Mouse (Mus musculus) frontal cortex, postnatal 10 days (tissue): ENCODE data around the gene Erv3.
"Not testable (repeated sequence)": the region's sequence is repeated elsewhere in the genome, so short reads cannot be mapped to it uniquely, and the experiment has no call there.

Experiments
- DNase-seq, 2 experiments: peaks; one replicate each; pipeline ENCODE4 v3.0.0; 2022; ENCODE audit warnings: low spot score in 2 of 2, mixed read lengths in 1 of 2

Gene Erv3

DNA sequence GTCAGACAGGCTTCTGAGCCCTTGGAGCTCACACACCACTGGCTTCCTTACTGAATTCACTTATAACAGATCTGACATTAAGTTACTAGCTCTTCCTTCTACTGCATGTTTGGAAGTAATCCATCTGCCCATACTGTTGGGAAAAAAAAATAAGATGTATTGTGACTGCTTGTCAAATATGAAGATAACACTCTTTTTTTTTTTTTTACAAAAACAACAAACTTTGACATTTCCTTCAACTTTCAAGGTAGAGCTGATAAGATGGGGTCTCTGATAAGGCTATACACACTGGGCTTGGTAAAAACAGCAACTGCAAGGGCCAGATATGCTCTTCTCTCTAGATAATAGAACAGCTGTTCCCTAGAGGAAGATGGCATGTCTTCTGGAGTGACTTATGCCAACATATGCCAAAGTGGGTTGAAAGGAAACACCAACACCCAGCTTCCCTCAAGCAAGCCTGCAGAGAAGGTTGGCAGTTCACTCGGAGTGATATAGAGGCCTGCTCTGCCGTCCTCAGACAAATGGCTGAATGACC lies 4.8 kb upstream of the Erv3 start:
- no peak for DNase-seq

DNA sequence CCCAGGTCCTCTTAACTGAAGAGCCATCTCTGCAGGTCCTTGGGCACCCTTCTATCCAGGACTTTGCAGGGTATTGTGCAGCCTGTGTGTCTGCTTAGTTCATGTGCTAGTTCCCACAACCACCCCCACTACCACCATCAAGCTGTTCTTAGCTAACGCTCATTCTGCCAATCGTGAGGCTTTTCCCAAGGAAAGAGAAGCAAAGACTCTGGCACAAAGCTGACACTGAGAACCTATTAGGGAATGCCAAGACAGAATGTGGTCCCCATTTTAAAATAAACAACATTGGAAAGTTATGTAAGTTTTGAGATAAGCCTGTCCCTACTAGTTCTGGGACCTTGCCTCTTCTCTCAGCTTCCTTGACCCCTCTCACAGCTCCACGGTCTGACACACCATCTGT lies 3.9 kb upstream of the Erv3 start:
- no peak for DNase-seq

DNA sequence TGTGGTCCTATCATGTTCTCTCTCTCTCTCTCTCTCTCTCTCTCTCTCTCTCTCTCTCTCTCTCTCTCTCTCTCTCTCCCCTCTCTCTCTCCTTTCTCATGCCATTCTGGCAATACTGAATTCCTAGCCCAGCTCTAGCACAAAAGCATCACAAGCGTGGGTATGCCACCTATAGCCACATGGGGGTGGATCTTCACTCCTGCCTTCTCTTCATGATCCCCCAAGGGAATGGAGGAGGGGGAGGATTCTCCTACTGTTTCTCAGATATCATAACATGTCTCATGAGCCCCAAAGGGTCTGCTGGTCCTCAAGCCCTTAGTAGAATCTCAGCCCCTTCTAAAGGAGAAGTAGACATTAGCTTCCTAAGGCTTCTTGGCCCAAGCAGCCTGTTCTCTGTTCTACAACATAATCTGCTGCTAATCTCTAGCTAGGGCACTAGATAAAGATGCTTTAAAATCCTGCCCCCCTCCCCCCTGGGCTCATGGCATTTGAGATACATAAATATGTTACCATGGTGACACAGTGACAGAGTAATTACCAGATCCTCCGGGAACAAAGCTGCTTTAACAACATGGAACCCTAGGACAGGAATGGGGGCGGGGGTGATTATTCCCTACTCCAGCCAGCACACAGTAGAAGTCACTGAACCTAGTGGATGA lies 3.2 kb upstream of the Erv3 start:
- peak in 1 of 2 experiments; percentile 44 for DNase-seq

DNA sequence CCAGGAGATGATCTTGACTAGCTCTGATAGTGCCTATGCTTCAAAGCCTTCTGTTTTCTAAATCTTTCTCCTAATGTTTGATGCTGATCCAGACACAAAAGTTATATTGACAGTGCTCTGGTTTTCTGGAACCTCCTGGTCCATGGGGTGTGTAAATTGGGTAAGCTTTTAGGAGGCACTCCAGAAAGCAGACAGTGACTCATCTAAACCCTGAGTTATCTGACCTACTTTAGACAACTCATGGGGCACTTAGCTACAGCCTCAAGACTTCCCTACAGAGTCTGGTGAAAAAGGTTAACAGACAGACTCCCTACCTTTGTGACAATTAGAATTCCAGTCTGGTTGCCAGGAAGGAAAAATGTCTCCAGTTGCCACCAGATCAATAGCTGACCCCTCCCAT lies 1.7 kb downstream of the Erv3 start:
- DNase-seq = no peak

DNA sequence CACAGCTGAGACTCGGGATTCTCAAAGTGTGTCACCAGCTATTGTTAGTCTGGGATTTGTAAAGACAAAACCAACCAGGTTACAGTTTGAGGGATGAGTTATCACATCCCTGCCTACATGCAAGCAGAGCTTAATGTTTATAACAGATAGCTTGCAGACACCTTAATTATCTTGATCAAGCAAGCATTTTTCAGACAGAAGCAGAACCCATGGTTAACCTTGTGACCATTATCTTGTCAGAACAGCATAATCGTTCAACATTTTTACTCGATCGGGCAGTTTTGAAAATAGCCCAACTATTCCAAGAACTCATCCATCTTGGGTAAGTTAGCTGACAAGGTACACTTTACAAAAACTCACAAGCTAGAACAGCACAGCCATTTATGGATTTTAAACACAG lies 5.8 kb downstream of the Erv3 start:
- DNase-seq = no peak

DNA sequence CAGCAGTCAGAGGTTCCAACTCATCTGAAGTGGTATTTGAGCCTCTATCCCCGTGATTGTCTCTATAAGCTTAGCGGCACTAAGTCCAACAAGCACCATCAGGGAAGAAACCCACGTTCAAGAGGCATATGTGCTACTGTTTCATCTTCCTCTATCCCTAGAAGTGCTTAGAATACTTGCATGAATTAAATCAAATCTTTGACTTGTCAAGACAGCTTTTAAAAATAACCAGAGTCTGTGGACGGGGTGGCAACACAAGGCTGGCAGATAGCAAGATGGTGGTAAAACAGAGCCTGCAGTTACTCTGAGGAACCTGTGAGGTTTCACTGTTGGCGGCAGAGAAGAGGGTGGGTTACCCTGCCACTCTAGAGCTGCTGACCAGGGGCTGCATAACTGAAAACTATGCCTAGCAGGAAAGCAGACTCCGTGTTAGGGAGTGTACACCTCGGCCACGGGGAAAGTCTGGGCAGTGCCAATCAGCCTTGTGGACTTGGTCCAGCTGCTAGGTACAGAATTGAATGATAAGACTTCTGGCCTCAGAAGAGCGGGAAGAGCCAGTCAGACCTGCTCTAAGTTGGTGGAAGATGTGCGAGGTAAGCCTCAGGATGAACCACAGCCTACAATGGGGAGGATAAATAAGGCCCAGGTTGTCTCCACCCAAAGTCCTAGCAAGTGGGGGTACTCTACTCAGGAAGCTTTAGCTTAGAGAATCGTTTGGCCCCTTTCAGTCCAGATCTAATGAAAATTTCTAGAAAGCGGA lies 8.0 kb downstream of the Erv3 start:
- no peak for DNase-seq

DNA sequence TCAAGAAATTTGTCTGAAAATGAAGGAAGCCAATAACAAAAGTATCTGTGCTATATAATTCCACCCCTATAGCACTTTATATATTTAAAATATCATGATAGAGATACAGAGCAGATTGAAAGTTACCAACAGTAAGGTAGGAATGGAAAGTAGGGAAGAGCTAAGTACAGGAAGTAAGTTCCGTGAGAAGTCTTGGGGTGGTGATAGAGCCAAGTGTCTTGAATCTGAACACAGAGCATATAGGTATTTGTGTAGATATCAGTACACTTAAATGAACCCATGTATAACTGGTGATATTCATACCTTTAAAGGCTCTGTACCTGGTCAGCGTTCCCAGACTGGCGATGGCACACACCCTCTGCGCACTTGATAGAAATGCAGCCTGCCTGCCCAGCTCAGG lies 9.5 kb downstream of the Erv3 start:
- no peak for DNase-seq

DNA sequence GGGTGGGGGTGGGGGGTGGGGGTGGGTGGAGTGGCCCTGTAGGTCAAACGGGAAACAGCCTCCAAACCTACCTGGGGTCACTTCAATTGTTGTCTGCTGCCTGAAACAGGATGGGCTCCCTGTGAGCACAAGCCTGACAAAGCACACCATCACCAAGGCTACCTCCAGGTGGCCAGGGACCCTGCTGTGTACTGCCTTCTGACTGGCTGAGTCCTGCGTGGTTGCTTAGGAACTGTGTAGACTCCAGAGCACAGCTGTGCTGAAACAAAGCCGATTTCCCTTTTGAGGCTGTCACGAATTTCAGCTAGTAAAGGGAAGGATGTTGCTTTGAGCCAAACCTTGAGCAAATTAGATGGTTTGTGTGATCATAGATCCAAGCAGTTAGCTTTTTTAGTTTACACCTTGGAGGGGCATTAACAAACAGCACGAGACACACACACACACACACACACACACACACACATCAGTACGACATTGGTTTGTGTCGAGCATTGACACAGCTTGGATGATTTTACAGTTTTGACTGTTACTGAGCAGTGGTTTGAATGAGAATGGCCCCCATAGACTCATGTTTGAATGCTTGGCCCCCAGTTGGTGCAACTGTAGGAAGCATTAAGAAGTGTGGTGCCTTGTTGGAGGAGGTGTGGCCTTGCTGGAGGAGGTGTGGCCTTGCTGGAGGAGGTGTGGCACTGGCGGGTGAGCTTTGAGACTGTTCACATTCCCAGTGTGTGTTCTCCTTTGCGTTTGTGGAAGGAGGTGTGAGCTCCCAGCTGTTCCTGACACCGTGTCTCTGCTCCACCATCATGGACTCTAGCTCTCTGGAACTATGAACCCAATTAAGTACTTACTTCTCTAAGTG lies 11.8 kb downstream of the Erv3 start:
- peak; percentile 72 to 83 for DNase-seq

DNA sequence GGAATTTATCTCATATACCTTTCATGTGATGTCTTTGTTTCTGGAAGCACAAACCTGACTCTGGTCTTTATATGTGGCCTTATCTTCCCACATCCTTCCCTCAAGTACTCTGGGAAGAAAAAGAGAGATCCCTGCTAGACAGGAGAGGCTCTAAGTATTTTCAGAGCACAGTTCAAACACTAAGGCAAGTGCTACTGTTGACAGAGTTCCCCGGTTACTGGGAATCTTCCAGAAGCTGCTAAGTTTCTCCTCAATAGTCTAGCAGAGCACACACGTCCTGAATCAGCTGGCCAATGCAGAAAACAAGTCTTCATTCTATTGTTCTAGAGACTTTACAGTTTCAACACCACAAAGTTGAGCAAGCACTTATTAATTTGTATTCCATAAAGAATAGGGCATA lies 12.7 kb downstream of the Erv3 start:
- no peak for DNase-seq

DNA sequence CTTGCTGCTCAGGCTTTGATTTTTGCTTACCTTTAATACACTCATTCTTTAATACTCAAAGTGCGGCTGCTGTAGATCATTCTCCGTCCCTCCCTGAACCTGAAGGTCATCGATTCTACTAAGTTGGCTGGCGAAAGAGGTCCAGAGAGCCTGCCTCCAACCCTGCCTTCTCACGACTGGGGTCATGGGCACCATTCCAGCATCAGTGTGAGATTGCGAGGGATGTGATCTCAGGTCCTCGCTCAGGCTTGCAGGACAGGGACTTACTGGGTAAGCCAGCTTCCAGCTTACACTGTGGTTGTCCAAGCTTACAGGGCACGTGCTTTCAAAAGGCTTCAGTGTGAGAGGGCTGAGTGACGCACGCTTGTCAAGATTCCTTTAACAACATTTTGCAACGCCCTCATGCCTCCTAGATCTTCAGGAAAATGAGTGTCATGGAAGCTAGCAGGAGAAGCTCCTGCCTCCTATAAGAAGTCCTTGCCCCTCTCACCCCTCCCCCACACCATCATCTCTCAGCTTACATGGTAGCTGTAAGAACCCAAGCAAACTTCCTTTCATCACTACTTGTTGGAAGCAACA lies 13.3 kb downstream of the Erv3 start:
- no peak for DNase-seq

DNA sequence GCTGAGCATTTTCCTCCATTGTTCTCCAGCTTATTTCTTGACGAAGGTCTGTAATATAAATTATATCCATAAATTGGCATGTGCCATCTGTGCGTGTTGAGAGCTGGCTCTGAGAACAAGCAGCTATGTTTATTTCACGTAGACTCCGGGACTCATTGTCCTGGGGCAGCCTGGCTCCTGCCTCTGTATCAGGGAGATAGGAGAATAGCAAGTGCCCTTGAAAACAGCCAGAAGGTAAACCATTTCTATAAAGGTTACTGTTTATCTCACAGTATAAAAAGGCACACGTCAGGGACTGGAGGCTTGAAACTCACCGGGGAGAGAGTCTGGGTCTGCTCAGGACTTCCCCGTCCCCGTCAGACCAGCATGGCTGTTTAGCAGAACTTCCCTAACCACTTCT lies 13.9 kb downstream of the Erv3 start:
- DNase-seq = no peak

DNA sequence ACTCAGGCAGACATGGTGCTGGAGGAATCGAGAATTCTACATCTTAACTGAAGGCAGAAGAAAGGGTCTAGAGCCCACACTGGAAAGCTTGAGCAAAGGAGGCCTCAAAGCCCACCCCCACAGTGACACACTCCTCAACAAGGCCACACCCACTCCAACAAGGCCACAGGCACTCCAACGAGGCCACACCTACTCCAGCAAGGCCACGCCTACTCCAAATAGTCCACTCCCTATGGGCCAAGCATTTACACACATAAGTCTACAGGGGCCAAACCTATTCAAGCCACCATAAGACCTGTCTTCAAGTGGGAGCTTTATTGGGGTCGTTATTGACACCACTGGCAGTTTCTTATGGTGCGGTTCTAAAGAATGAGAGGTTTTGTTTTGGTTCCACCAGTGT lies 17.0 kb downstream of the Erv3 start:
- DNase-seq = no peak

DNA sequence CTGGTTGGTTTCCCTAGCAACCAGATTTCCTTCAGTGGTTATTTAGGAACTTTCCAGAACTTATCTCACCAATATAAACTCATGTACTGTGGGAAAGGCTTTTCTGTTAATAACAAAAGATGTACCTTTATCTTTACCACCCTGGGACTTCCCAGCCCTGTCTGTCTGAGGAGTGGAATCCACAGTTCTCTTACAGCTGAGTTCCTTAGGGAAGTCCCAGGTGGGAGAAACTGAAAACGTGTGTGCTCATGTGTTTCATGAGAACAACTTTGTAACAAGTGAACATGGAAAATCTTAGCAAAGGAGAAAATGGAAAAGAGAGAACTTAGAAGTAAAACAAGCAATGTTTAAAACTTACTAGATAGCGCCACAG lies 18.2 kb downstream of the Erv3 start:
- no peak for DNase-seq

DNA sequence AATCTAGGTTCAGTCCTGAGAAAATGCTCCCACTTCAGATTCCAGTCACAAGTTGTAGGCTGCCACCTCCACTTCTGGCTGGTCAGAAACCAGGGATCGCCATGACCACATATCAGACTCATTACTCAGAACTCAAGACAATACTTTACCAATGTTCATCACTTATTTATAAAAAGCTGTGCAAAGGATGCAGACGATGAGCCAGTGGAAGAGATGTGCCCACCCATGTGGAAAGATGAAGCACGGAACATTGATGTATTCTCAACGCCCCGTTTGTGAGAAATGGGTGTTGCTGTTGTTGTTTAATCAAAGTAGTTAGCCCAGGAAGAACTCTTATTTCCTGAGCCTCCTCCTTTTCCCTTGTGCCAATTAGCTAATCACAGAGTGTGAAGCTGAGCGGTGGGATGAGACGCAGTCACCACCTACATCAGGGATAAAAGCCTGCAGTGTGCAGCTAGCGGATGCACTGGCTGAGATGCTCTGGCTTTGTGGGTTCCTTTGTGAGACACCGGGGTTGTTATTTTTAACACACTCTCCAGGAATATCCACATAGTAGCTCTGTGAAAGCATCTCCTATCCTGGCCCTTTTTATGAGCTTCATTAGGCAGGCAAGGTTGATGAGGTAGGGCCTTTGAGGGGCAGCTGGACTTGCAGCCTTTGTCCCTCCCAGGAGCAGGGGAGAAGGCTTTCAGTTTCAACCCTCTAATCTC lies 18.8 kb downstream of the Erv3 start:
- DNase-seq = no peak

DNA sequence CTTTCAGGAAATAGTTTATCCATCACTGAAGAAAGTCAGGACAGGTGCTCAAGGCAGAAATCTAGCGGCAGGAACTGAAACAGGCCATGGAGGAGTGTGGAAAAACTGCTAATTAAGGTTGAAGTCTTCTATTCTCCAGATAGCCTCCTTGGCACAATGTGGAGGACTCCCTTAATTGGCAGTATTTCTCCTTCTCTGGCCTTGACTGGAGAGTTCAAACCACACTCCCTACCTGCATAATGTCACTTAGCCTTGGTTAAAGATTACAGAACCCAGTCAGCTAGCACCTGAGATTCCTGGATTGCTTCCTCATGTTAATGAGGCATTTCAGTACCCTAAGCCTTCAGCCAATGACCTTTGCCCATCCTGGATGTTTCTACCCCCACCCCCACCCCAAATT lies 25.3 kb downstream of the Erv3 start:
- no peak for DNase-seq

DNA sequence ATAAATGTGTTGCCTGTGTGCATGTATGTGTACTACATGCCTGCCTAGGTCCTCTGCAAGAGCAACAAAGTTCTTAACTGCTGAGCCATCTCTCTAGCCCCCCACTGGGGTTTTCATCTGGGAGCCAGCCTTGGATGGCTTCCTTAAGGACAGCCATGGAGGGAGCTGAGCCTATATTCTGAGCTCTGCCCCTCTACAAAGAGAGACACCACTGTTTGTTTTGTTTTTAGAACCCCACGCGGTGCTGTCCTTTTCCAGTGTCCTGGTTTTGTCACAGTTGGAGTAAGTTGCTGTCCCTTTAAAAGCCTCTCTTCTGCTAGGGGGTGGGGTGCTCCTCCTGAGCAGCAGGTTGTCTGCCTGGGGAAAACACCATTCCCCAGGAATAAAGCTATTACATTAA lies 27.7 kb downstream of the Erv3 start:
- no peak for DNase-seq

DNA sequence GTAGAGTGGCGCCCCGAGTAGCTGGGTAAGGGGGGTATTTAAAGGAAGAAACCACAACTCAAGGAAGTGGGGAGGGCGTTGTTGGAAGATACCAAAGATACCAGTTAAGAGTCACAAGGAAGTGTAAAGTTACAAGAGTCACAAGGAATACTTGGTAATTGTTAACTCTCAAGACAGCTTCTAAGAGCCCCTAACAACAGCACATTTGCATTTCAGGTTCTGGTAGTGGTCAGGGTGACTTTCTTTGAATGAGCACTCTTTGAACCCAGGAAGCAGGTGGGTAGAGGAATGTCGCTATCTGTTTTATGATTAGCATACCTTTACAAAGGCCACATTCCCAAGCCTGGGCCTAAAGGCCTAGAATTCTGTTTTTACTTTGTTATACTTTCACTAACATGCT lies 28.6 kb downstream of the Erv3 start:
- not testable (repeated sequence) for DNase-seq

DNA sequence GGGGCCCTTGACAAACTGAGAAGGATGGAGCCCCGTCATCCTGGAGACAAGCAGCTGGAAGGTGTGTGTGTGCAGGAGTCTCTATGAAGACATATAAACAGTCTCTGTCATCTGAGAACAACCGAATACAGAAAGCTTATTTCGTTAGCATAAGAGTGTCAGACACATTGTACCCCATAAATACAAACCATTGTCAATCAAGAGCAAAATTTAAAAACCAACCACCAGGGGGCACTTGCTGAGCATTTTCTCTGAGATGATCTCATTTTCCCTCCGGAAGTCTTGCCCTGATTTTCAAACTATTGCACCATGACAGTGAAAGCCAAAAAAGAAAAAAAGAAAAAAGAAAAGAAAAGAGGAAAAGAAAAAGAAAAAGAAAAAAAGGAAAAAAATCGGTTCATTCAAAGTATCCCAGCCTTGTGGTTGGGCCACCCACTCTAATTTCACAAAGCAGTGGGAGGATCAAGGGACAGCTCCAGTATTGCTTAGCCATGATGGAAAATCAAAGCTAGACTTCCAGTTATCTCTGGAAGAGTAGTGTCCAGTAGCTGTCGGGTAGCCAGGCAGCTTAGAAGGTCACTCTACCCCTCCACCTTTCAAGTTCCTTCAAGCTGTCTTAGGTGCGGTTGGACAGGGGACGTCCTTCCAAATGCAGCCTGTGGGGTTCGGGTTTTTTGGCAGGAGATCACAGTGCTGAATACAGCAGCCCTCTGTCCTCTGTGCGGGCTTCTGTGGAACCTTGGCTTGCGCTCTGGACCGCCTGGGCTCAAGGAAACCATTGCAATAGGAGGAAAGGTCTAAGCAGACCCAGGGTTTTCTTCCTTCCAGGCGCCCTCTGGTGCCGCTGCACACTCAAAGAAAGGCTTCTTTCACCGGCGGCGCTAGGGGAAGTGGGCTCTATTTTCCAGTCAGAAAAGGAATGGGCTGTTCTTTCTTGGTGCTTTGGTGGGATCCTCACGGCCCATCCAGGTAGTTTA lies 31.3 kb downstream of the Erv3 start:
- DNase-seq = peak; percentile 59 to 63

DNA sequence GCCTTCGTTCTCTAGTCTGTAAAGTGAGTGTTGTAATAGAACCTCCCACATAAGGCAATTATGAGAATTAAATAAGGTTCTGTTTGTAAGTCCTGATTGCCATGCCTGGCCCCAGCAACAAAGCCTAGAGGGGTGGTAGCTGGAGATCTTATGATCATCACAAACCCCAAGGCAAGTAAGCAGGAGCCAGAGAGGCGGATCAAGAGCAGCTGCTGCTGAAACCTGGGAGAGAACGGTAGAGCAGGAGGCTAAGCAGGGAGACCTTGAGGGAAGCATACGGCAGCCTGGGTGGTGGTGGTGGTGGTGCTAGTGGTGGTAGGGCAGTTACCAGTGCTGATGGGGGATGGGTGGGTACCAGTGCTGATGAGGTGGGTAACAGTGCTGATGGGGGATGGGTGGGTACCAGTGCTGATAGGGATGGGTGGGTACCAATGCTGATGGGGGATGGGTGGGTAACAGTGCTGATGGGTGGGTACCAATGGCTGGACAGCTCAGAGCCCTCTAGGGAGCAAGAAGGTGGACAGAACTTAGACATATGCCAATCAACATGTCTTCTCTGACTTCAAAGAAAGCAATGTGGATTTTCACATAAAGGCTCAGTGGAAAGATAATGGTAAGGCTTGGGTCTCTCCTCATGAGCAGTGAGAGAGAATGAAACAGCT lies 32.4 kb downstream of the Erv3 start:
- DNase-seq = no peak

DNA sequence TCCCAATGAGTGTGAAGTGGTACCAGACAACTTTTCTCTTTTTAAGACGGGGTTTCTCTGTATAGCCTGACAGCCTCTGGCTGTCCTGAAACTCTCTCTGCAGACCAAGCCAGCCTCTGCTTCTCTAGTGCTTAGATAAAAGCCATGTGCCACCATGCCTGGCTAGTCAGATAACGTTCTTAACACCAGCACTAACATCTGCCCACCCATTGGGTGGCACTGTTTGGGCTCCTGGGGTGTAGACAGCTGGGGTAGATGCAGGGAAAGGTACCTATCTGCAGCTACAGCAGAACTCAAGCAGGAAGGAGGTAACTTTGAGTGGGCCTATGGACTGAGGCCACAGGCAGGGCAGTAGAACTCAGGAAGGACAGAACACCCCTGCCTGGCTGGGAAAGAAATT lies 34.0 kb downstream of the Erv3 start:
- DNase-seq = no peak
